Mouse (Mus musculus) brain, embryonic 14.5 days (tissue): ENCODE measurements around the gene Acad9.

Source experiments
- CTCF ChIP-seq: fragments of 200-500 bp; IDR thresholded peaks from 2 replicates; pipeline ENCODE4 v1.5.1; 2012; ENCODE audit warnings: inconsistent platforms, mild to moderate bottlenecking, moderate library complexity, borderline replicate concordance; ENCODE audit not compliant: insufficient read depth, insufficient read length; ENCODE audit errors: extremely low read depth
- POLR2A ChIP-seq: fragments of 200-500 bp; IDR thresholded peaks from 2 replicates; pipeline ENCODE4 v1.6.1; 2012; ENCODE audit warnings: mild to moderate bottlenecking, inconsistent platforms, borderline replicate concordance; ENCODE audit not compliant: poor library complexity, insufficient read depth, insufficient read length, severe bottlenecking; ENCODE audit errors: extremely low read depth

DNA sequence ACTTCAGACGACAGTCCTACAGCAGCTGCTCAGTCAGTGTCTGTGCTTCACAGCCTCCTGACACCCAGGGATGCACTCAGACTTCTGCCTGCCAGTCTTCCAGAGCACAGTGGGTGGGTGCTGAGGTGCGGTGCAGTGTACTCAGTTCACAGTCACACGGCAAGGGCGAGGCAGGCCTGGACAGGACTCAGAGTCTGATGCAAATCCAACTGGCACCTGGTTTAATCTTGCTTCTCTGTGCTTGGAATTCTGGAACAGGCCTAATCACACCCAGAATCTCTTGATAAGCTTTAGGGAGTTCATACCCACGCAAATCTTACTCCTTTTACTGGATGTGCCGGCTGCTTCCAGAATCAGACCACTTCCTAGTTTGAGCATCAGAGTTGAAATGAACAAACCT is 9.7 kb downstream of the Acad9 start:
- TF ChIP-seq CTCF: no peak
- no peak for TF ChIP-seq POLR2A
